Mouse (Mus musculus): ENCODE measurements at regions not wholly inside any gene's neighbourhood (a gene's known extent, or its start where the extent isn't known, plus 50 kb on each side); places are given as distances from the start of the nearest gene placed in this dataset.

- WGBS: 80% methylated on average over 4 of the region's 4 CpGs
- H3K9me3 ChIP-seq (ENCODE audit: control insufficient read depth, low read length): 0 out of 2 replicates have a peak, but pooled peaks cover 3% of the 10 kb centered on the region
- H3K36me3 ChIP-seq (replicated peaks; ENCODE audit: control insufficient read depth, insufficient read depth): no peaks in the 10 kb centered on the region
- no peaks in the 10 kb centered on the region for H3K4me1 ChIP-seq (replicated peaks; ENCODE audit: control insufficient read depth, insufficient read depth, low read length)
- H3K27me3 ChIP-seq (ENCODE audit: control insufficient read depth, insufficient read depth, low read length): no peaks in the 10 kb centered on the region
- peak; percentile 24 for DNase-seq (ENCODE audit: low spot score)
- H3K4me3 ChIP-seq (replicated peaks; ENCODE audit: low read length): no peak overlapping the region
- no peak overlapping the region for H3K4me2 ChIP-seq (replicated peaks)
- no peak overlapping the region for H3K27ac ChIP-seq
- no peak for ATAC-seq (ENCODE audit: low FRiP score)
- H3K9ac ChIP-seq: no peak overlapping the region
Measured at GRCm38 (mm10) chr4:61909409-61909808, 74.4 kb upstream of the Mup5 start.

- Histone ChIP-seq H3K4me3 (replicated peaks; ENCODE audit: low read length) (no peak overlapping the region), H3K27ac (no peak overlapping the region), H3K4me1 (replicated peaks; ENCODE audit: control insufficient read depth, insufficient read depth, low read length) (no peaks in the 10 kb centered on the region), H3K36me3 (replicated peaks; ENCODE audit: control insufficient read depth, insufficient read depth) (no peaks in the 10 kb centered on the region), H3K9me3 (ENCODE audit: control insufficient read depth, low read length) (no peaks in the 10 kb centered on the region), H3K27me3 (ENCODE audit: control insufficient read depth, insufficient read depth, low read length) (no peaks in the 10 kb centered on the region), H3K4me2 (replicated peaks) (no peak overlapping the region), H3K9ac (no peak overlapping the region)
- DNase-seq (ENCODE audit: low spot score): no peak
- no peak for ATAC-seq (ENCODE audit: low FRiP score)
- WGBS: 87% methylated on average over 9 of the region's 9 CpGs
Measured at GRCm38 (mm10) chr4:61902136-61902535, 67.1 kb upstream of the Mup5 start.

- DNase-seq (ENCODE audit: low spot score) (no peak), ATAC-seq (ENCODE audit: low FRiP score) (no peak)
- Histone ChIP-seq H3K4me3 (replicated peaks; ENCODE audit: low read length) (no peak overlapping the region), H3K27ac (no peak overlapping the region), H3K4me2 (replicated peaks) (no peak overlapping the region), H3K27me3 (ENCODE audit: control insufficient read depth, insufficient read depth, low read length) (no peaks in the 10 kb centered on the region), H3K9me3 (ENCODE audit: control insufficient read depth, low read length) (no peaks in the 10 kb centered on the region), H3K4me1 (replicated peaks; ENCODE audit: control insufficient read depth, insufficient read depth, low read length) (no peaks in the 10 kb centered on the region), H3K36me3 (replicated peaks; ENCODE audit: control insufficient read depth, insufficient read depth) (no peaks in the 10 kb centered on the region), H3K9ac (no peak overlapping the region)
- 90% methylated on average over 14 of the region's 14 CpGs for WGBS
Measured at GRCm38 (mm10) chr4:61898184-61898583, 63.2 kb upstream of the Mup5 start.

GRCm38 (mm10) chr4:61897176-61897575, 62.1 kb upstream of the Mup5 start:
- DNase-seq (ENCODE audit: low spot score) (no peak), ATAC-seq (ENCODE audit: low FRiP score) (no peak)
- no peaks in the 10 kb centered on the region for H3K9me3 ChIP-seq (ENCODE audit: control insufficient read depth, low read length)
- no peaks in the 10 kb centered on the region for H3K36me3 ChIP-seq (replicated peaks; ENCODE audit: control insufficient read depth, insufficient read depth)
- H3K9ac ChIP-seq: no peak overlapping the region
- H3K4me2 ChIP-seq (replicated peaks): no peak overlapping the region
- H3K4me3 ChIP-seq (replicated peaks; ENCODE audit: low read length): no peak overlapping the region
- no peak overlapping the region for H3K27ac ChIP-seq
- H3K4me1 ChIP-seq (replicated peaks; ENCODE audit: control insufficient read depth, insufficient read depth, low read length): no peaks in the 10 kb centered on the region
- 98% methylated on average over 7 of the region's 7 CpGs for WGBS
- no peaks in the 10 kb centered on the region for H3K27me3 ChIP-seq (ENCODE audit: control insufficient read depth, insufficient read depth, low read length)
